Mouse (Mus musculus) fibroblast of lung, adult 2 months (primary cell): ENCODE measurements at regions not wholly inside any gene's neighbourhood (a gene's known extent, or its start where the extent isn't known, plus 50 kb on each side); places are given as distances from the start of the nearest gene placed in this dataset.

ENCODE experiments used
- DNase-seq: peaks from one replicate; pipeline ENCODE4 v3.0.0-alpha.2; 2011; ENCODE audit warnings: low read depth

DNA sequence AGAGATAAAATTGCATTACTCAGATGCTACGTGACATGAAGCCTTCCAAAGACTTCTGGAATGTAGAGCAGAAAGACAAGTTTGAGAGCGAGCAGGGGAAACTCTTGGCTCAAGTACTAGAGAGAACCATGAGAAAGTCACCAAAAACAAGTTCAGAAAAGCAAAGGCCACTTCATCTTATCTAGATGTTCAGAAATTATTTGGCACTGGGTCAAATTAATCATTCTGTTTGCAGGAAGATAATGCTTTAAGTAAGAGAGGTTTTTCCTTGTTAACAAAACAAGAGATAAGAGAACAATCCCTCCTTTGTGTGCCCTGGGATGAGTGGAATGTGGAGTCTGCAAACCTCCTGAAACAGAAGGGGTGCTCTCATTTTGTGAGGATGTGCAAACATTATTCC, 565.6 kb upstream of the C030005K15Rik start:
- no peak for DNase-seq

DNA sequence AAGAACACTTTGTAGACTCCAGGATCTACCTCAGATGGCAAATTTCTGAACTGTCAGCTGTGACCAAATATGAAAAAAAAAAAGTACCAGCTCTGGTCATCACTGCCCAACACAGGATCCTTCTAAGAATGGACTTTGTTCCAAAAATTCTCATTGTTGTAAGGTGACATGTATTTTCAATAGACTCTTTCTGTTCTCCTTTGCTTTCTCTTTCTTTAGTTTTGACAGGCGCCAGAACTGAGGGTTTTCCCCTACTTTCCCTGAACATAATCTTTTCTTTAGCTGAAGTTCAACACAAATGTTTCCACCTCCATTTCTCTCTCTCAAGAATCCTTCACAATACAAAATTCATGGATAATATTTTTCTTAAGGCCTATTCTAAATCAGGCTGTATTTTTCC, 579.1 kb upstream of the C030005K15Rik start:
- DNase-seq = no peak

DNA sequence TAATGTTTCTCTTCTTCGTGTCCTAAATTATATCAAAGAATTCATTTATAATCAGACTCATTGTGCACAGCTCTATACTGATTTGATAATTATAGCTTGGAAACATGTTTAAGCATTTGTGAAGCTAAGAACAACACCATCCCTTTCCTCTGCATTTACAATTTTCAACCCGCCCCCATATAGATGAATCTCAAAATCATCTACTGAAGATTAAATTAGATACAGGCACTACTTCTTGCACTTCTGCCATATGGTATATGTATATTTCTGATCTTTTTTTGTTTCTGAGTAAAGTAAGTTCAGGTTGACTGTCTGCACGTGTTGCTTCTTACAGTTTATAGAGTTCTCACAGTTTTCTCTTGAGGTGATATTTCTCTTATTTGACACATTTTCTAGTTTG, 583.1 kb upstream of the C030005K15Rik start:
- no peak for DNase-seq

DNA sequence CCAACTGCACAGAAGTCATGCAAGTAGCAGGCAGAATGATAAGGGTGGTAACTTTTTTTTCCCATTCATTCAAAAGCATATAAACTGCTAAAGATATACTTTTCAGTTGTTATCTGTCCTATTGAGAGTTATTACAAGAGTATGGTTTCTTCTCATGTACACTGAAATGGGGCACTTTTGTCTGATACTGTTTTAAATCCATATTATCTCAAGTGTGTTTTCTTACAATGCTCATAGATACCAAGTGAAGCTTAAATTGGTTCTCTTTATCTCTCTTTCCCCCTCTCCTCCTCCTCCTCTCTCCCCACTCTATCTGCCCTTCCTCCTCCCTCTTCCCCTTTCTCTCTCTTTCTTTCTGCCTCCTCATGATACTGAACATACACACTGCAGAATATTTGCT, 584.8 kb upstream of the C030005K15Rik start:
- DNase-seq = no peak

DNA sequence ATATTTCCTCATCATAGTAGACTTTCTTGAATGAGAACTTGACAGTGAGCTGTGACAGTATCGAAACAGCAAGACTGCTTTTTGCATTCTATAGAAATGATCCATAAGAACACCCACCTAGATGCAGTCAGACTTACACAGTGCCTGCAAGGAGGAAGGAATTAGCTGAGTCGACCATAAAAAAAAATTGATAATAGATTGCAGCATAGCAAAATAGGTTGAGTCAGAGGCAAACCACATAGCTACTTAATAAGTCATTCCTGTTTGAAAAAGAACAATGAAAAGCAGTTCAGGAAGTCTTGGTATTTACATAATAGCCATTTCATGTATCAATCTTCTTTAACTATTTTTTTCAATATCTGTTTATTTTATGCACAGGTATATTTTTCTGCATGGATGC, 591.9 kb upstream of the C030005K15Rik start:
- DNase-seq = no peak

DNA sequence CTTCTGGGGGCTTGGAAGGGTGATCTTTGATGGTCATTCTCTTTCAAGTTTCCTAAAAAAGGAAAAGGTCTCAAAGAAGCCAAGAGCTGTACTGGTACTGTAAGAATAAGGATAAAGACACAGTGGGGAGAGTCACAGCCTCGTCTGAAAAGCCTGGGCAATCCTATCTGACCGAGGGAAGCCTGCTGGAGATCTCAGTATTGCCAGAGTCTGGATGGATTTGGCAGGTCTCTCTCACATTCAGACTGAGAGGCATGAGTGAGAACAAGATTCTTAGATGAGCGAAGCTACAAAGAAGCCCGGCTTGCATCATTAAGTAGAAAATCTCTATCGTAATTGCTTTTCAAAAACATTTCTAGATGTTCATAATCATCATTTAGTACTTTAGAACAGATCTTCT, 590.4 kb upstream of the Atp2b1 start:
- DNase-seq = no peak

DNA sequence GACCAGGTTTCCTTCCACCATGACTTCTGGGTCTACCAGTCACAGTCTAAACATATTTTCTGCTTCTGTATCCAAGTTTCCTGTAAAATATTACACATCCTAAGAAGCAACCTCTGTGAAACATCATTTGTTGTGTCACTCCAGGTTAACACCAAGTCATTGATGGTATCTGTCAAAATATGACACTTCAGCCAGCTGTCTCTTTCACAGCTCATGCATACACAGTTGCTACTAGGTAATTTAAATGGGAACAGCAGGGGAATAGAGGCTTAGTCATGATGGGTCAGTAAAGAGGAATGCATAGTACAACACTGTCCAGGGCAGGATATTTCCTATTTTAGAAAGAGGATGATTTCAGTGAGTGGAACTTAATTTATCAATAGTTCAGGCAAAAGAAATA, 589.6 kb upstream of the Atp2b1 start:
- DNase-seq = no peak

DNA sequence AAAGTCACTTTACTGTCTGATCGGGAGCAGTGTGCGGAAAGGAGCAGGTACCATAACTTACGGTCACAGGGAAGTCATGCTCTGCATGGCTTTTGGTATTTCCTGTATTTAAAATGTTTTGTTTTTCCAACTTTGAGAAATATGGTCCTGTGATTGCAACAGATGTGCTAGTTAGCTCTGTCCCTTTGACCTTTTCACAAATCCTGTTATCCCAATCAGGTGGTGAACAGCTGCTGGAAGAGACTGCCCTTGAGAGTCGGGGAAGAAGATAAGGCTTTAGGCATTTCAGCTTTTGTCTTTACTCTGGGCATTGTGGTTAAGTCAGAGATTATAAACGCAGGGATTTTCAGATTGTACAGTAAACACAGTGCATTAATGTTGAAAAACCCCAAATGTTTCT, 588.5 kb upstream of the Atp2b1 start:
- DNase-seq = no peak

DNA sequence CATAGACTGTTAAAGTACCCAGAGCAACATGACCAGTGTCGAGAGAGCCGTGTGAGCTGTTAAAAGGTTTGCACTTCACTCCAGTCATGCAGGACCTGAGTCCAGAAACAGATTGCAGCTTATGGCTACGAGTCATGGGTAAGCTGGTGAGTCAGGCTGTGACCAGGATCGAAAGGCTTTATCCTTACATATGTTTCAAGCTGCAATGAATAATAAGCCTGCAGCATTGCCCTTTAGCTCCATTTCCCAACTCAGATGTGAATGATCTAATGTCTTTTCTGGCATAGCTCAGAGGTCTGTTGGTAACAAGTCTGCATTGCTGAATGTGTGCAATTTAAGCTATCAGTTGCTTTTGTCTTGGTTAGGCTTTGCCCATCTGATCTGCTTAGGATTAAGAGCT, 581.5 kb upstream of the Atp2b1 start:
- peak; percentile 54 for DNase-seq

DNA sequence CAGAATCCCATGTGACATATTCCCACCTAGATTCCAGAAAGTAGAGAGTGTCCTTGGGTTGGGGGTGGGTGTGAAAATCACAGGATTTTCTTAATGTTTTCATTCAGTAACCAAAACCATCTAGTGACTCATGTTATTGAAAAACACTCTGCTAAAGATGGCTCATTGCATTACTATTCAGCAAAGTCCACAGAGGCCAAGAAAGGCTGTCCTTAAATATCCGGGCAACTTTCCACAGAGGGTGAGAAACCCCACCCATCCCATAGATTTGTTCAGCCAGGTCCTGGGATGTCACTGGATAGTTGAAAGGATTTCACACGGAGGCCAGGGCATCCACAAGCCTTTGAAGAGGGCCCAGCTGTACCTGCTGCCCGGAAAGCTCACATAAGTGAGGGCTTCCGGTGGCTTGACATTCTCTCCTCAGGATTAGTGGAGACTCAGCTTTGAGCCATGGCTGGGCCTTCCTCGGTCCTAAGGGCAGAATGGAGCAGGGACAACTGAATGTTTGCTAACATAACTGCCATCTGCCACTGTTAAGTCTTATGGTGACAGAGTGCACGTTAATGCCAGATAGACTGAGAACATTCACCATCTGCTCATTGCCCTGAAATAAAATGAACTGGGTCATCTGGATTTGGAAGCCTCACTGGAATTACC, 580.7 kb upstream of the Atp2b1 start:
- peak; percentile 74 for DNase-seq

DNA sequence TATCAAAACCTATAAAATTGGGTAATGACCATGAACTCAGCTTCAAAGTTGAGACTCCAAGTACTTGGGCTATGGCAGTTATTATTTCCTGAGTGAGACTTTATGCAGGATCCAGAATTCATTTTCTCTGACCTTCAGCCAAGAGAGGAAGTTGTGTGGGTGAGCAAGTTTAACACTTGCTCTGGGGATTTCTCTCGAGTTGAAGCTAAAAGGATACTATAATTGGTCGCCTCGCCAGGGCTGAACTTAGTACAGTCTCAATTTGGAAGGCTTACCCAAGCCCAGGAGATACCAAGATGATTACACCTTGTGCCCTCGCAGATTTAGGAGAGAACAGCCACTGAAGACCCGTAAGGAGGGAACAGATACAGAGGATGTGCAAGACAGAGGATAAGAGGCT, 570.4 kb upstream of the Atp2b1 start:
- no peak for DNase-seq

DNA sequence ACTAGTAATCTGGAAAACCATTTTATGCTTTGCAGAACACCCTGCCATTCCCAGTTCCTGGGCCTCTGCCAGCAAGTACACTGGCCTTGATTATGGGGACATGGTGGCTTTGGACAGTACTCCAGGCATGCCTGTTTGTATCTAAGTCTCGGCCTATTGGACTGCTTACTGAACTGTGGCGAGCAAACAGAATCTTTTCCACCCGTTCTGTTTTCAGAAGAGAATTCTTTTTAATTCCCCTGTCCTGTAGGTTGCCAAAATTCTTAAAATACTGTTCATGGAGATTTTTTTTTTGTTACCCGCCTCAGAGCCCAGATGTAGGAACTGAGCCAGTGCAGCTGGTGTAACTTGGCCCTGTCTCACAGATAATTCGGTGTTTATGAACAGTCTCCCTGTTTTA, 564.7 kb upstream of the Atp2b1 start:
- DNase-seq = peak; percentile 49

DNA sequence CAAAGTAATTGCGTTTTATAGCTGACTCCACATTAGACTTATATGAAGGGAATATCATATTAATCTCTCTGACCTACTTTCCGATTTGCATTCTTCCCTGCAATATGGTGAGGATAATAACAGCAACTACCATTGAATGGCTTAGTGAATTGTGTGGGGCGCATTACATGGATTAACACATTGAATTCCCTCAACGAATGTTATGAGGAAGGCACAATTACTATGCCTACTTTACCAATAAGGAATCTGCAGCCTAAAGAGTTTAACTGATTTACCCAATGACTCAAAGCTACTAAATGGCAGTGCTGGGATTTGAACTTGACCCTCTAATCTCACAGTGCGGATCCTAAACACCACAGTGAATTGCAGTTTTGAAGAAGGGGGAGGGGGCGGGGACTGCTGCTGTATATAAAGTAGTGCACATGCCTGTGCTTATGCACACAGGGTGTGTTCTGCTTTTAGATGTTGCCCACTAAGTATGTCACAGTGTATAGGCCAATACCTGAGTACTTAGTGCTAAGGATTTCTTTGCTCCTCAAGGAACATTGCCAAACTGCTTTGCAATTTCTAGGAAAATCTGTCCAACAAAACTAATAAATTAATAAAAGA, 563.8 kb upstream of the Atp2b1 start:
- DNase-seq = no peak

DNA sequence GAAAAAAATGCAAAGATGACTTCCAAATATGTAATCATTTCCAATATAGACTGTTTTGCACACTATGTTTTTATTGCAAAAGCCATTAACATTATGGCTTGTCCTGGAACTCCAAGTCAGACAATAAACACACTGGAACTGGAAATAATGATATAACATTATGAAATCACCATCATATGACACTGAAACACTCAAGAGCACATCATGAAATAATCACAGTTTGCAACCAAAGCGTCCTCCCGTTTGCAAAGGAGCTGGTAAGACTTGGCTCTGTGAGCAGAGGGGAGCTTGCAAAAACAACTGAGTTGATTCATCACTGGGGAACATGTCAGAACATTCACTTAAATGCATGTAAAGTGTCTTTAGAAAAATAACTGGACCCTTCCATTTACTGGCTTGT, 562.1 kb upstream of the Atp2b1 start:
- DNase-seq = no peak

DNA sequence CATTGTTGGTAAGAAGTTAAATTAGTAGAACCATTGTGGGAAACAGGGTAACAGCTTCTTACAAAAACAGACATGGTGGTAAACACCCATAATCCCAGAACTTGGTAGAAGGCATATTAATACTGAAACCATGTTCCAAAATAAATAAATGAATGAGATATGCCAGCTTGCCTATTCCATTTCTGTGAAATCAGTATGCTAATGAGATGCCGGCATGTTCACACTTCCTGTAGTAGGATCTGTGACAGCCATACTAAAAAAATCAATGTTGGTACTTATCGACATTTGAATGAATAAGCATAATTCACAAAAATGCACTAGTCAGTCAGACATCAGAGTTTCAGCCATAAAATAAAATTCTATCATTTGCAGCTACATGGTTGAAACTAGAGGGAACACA, 559.7 kb upstream of the Atp2b1 start:
- DNase-seq = no peak

DNA sequence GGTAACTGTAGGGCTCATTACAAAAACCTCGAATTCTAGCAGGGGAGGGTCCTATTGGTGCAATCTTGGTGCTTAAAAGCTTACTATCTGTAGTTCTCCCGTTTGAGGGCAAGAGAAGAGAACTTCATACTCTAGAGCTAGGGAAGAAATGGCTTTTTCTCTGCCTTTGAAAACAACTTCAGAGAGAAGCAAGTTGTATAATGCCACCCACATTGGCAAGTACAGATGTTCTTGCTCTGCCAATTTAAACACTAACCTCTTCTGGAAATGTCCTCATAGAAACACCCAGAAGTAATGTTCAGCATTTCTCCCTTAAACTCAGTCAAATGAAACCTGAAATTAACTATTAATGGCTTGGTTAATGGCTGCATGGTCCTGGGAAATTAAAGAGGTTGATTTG, 549.6 kb upstream of the Atp2b1 start:
- no peak for DNase-seq

DNA sequence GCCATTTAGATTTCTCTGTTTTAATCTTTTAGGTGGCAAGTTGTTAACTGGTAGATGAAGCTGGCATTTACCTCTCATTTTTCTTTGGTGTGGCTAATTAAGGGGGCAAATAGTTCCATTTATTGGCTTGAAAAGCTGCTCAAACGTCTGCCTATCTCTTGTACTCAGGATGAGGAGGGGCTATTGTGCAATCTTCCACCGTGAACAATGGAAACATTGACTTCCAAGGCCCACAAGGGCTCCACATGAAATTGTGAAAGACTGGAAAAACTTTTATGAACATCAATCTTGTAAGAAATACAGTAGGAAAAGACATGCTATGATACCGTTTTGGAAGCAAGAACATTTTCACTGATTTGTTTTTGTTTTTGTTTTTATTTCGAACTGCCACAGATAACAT, 541.6 kb upstream of the Atp2b1 start:
- no peak for DNase-seq

DNA sequence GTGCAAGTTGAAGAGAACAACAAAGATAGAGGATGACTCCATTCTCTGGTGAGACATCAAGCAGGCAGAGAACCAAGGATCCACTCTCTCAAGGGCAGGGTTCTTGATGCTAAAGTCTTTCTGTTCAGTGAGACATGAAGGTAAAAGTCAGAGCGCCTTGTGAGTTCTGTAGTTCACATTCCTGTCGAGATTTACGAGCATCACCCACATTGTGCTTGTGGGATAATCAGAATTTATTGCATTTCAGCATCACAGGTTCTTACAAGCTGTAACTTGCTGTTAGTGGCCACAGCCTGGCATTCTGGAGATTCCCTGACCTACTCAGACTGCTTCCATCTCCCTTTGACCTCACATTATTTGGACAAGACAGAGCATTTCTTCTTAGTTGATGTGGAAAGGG, 540.9 kb upstream of the Atp2b1 start:
- no peak for DNase-seq

DNA sequence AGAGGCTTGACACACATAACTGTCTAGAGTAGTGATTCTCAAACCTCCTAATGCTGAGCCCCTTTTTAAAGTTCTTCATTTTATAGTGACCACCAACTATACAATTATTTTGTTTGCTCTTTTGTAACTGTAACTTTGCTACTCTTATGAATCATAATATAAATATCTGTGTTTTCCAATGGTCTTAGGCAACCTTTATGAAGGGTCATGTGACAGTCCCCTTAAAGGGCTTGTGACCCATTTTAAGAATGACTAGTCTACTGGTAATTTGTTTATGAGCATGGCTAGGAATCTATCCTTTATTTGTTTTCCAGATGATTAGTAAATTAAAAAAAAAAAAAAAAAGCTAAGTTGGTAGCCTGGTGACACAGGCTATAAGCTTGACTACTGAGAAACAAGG, 539.5 kb upstream of the Atp2b1 start:
- DNase-seq = no peak

DNA sequence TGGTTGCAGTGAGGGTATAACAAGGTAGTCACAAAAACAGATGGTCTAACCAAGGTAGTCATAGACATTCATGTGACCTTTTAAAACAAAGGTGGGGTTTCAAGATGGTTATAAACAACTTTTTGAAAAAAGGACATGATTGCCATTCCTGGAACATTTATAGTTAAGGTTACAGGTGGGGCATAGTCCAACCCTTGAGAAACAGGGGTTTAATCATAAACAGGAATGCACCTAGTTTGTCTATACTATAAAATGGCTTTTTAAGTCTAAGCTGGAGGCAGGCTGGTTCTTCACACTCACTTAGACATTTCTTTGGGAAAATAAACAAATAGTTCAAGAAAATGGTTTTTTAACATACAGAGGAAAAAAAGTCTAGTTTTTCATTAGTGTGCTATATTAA, 525.7 kb upstream of the Atp2b1 start:
- no peak for DNase-seq

DNA sequence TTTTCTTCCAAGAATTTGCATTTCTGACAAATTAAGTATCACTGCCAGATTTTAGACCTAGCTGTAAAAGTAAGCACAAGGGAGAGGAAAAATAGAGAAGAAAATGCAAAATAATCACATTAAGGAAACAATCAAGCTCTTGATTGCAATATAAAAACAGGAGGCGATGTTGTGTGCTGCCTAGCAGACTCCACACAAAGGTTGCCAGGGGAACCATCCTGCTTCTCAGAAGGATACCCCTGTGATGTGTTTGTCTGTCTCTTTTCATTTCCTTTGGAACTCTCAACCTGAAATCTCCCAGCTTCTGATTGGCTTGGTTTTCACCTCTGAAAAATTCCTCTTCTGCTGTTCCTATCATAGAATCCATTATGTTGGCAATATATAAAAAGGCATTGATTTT, 514.3 kb upstream of the Atp2b1 start:
- DNase-seq = no peak

DNA sequence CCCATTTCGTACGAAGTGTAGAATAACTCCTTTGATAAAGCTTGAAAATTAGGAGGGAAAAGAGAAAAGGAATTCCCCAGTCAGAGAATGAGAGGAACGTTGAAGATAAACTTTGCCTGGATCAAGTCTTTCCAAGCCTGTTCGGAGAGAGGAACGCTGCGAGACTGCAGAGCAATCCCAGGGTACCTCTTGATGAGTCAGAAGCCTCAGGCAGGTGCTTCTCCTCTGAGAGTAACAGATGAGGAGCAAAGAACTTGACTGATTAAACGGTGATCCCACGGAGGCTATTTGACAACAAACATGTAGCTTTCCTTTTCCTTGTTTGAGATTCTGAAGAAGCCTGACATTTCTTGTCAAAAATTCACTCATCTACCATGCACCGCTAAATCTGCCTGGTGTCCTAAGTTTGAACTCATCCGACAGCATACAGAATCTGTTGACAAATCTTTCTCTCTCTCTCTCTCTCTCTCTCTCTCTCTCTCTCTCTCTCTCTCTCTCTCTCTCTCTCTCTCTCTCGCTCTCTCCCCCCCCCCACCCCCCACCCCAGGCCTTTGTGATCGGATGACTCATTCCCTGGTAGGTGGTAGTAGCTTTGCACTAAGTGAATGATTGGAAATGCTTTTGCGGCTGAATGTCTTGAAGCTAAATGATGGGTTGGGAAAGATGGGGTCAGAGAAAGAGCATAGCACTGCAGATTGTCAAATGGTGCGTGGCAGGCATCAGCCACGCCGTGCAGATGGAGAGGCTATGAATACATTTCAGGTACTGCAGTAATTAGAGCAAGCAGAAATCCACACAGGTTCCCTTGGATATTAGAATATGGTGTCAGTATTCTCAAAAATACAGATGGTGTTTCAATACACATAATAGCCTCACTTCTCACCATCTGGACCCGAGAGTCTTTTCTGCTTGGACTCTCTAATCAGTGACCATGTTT, 496.1 kb upstream of the Atp2b1 start:
- DNase-seq = no peak

DNA sequence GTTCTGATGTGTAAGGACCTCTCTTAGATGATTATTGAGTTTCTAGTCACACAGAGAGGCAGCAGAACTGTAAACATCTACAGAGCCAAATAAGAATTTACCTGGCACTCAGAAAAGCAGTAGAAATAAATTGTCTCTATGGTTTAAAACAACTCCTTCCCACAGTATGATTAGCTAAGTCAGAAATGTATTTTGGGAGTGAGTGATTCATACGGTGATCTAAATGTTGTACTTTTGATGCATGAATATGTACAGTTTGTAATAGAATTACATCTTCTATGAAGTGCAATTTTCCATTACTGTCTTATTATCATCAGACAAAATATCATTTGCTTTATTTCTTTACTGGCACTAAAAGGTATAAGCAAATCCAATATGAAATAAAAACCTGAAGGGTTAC, 489.8 kb upstream of the Atp2b1 start:
- no peak for DNase-seq
